Mouse (Mus musculus) MEL (cell line): ENCODE data around the gene Rtp2. TPM values are rescaled to one million over a fixed set of nuclear protein-coding genes. Genes with fewer than 3 reads are reported as not detected.
A peak's percentile ranks its signal among the peaks of the same experiment; 100 is the strongest.

Experiments used
- DNase-seq: peaks from one replicate; pipeline ENCODE4 v3.0.0; 2011; ENCODE audit warnings: low read depth, low spot score
- H3K27ac ChIP-seq: 2 replicates; pipeline ENCODE4 v1.5.1; 2012; ENCODE audit warnings: low read depth, mild to moderate bottlenecking, control low read depth, low read length, moderate library complexity; ENCODE audit not compliant: control insufficient read depth
- H3K27me3 ChIP-seq, 2 experiments: fragments of 150-350 bp in 1 of 2; sonication (generic) in 1 of 2; 2 replicates each; pipeline ENCODE4 v1.6.1; 2012; ENCODE audit warnings: low read length in 2 of 2, mild to moderate bottlenecking in 2 of 2, improper control_type of control experiment in 1 of 2, moderate library complexity in 1 of 2; ENCODE audit not compliant: insufficient read depth in 2 of 2, control insufficient read depth in 1 of 2
- H3K36me3 ChIP-seq, 2 experiments: 2 replicates each; pipeline ENCODE4 v1.6.1; 2012 to 2014; ENCODE audit warnings: low read length in 2 of 2, improper control_type of control experiment in 1 of 2, inconsistent platforms in 1 of 2, mild to moderate bottlenecking in 1 of 2; ENCODE audit not compliant: insufficient read depth in 2 of 2, control insufficient read depth in 1 of 2
- H3K4me1 ChIP-seq, 2 experiments: fragments of 150-350 bp in 1 of 2; sonication (generic) in 1 of 2; 2 replicates each; pipeline ENCODE4 v1.6.1; 2012; ENCODE audit warnings: low read length in 2 of 2, improper control_type of control experiment in 1 of 2, mild to moderate bottlenecking in 1 of 2; ENCODE audit not compliant: insufficient read depth in 2 of 2, control insufficient read depth in 1 of 2
- H3K4me3 ChIP-seq, 2 experiments: fragments of 150-350 bp in 1 of 2; sonication (generic) in 1 of 2; 2 replicates each; pipeline ENCODE4 v1.5.1; 2012; ENCODE audit warnings: low read depth in 2 of 2, low read length in 2 of 2, mild to moderate bottlenecking in 2 of 2, moderate library complexity in 2 of 2, control low read depth in 1 of 2, improper control_type of control experiment in 1 of 2; ENCODE audit not compliant: control insufficient read depth in 1 of 2, insufficient read depth in 1 of 2
- H3K79me2 ChIP-seq: 2 replicates; pipeline ENCODE4 v1.6.1; 2012; ENCODE audit warnings: mild to moderate bottlenecking, low read length, moderate library complexity; ENCODE audit not compliant: control insufficient read depth, poor library complexity, insufficient read depth
- H3K9ac ChIP-seq: 2 replicates; pipeline ENCODE4 v1.6.1; 2012; ENCODE audit warnings: low read depth, mild to moderate bottlenecking, control low read depth, low read length, moderate library complexity; ENCODE audit not compliant: control insufficient read depth, poor library complexity, severe bottlenecking
- H3K9me3 ChIP-seq: fragments of 150-350 bp; sonication (generic); replicated peaks from 2 replicates; pipeline ENCODE4 v1.6.1; 2012; ENCODE audit warnings: mild to moderate bottlenecking, low read length, improper control_type of control experiment, moderate library complexity; ENCODE audit not compliant: insufficient read depth
- BHLHE40 ChIP-seq: IDR thresholded peaks from 2 replicates; pipeline ENCODE4 v1.6.1; 2012; ENCODE audit warnings: low read depth, mild to moderate bottlenecking, inconsistent platforms, low read length, improper control_type of control experiment, borderline replicate concordance
- CHD1 ChIP-seq: IDR thresholded peaks from 2 replicates; pipeline ENCODE4 v1.6.1; 2012; ENCODE audit warnings: low read depth, mild to moderate bottlenecking, inconsistent platforms, low read length, improper control_type of control experiment
- CTCF ChIP-seq, 3 experiments: IDR thresholded peaks in 2 of 3; conservative IDR thresholded peaks in 1 of 3; 2 replicates each; pipeline ENCODE4 v1.5.1; 2011 to 2012; ENCODE audit warnings: low read length in 3 of 3, low read depth in 2 of 3, mild to moderate bottlenecking in 2 of 3, improper control_type of control experiment in 1 of 3, inconsistent platforms in 1 of 3, mixed read lengths in 1 of 3, moderate library complexity in 1 of 3; ENCODE audit not compliant: control insufficient read depth in 1 of 3, insufficient read depth in 1 of 3, poor library complexity in 1 of 3, severe bottlenecking in 1 of 3
- E2F4 ChIP-seq: IDR thresholded peaks from 2 replicates; pipeline ENCODE4 v1.6.1; 2011; ENCODE audit warnings: low read depth, low read length, improper control_type of control experiment, borderline replicate concordance
- EP300 ChIP-seq, 2 experiments: IDR thresholded peaks; 2 replicates each; pipeline ENCODE4 v1.6.1; 2011; ENCODE audit warnings: improper control_type of control experiment in 2 of 2, low read length in 2 of 2, low read depth in 1 of 2, mild to moderate bottlenecking in 1 of 2
- ETS1 ChIP-seq: IDR thresholded peaks from 2 replicates; pipeline ENCODE4 v1.6.1; 2012; ENCODE audit warnings: low read depth, mild to moderate bottlenecking, inconsistent platforms, low read length, improper control_type of control experiment, moderate library complexity
- GABPA ChIP-seq: IDR thresholded peaks from 2 replicates; pipeline ENCODE4 v1.6.1; 2012; ENCODE audit warnings: low read depth, mild to moderate bottlenecking, inconsistent platforms, low read length, improper control_type of control experiment, moderate library complexity
- KAT2A ChIP-seq: conservative IDR thresholded peaks from 2 replicates; pipeline ENCODE4 v1.6.1; 2012; ENCODE audit warnings: low read depth, low read length, improper control_type of control experiment, inconsistent platforms
- MAX ChIP-seq: IDR thresholded peaks from 2 replicates; pipeline ENCODE4 v1.6.1; 2011; ENCODE audit warnings: low read length, improper control_type of control experiment
- MEF2A ChIP-seq: IDR thresholded peaks from 2 replicates; pipeline ENCODE4 v1.6.1; 2014; ENCODE audit warnings: low read depth, mild to moderate bottlenecking, inconsistent platforms, low read length, improper control_type of control experiment; ENCODE audit not compliant: poor library complexity, insufficient replicate concordance, severe bottlenecking; ENCODE audit errors: extremely low read depth
- MYC ChIP-seq: IDR thresholded peaks from 2 replicates; pipeline ENCODE4 v1.6.1; 2011; ENCODE audit warnings: low read depth, mild to moderate bottlenecking, low read length, improper control_type of control experiment, moderate library complexity
- NELFE ChIP-seq: IDR thresholded peaks from 2 replicates; pipeline ENCODE4 v1.6.1; 2011; ENCODE audit warnings: low read depth, low read length, improper control_type of control experiment
- RAD21 ChIP-seq: IDR thresholded peaks from 2 replicates; pipeline ENCODE4 v1.6.1; 2011; ENCODE audit warnings: mild to moderate bottlenecking, low read depth, low read length, improper control_type of control experiment
- RCOR1 ChIP-seq: IDR thresholded peaks from 2 replicates; pipeline ENCODE4 v1.6.1; 2012; ENCODE audit warnings: low read depth, mild to moderate bottlenecking, inconsistent platforms, low read length, improper control_type of control experiment
- SMC3 ChIP-seq: IDR thresholded peaks from 2 replicates; pipeline ENCODE4 v1.6.1; 2011; ENCODE audit warnings: low read depth, low read length, improper control_type of control experiment
- TAL1 ChIP-seq: IDR thresholded peaks from 2 replicates; pipeline ENCODE4 v1.6.1; 2012; ENCODE audit warnings: mild to moderate bottlenecking, inconsistent platforms, low read length, moderate library complexity, mixed read lengths
- TBP ChIP-seq: IDR thresholded peaks from 2 replicates; pipeline ENCODE4 v1.8.0; 2011; ENCODE audit warnings: low read depth, low read length, improper control_type of control experiment
- TCF12 ChIP-seq: IDR thresholded peaks from 2 replicates; pipeline ENCODE4 v1.6.1; 2014; ENCODE audit warnings: low read depth, mild to moderate bottlenecking, inconsistent platforms, low read length, improper control_type of control experiment, moderate library complexity
- UBTF ChIP-seq: IDR thresholded peaks from 2 replicates; pipeline ENCODE4 v1.6.1; 2012; ENCODE audit warnings: low read depth, mild to moderate bottlenecking, inconsistent platforms, low read length, improper control_type of control experiment, moderate library complexity, borderline replicate concordance; ENCODE audit not compliant: insufficient read depth
- USF1 ChIP-seq: IDR thresholded peaks from 2 replicates; pipeline ENCODE4 v1.6.1; 2014; ENCODE audit warnings: low read depth, mild to moderate bottlenecking, inconsistent platforms, low read length, improper control_type of control experiment, moderate library complexity
- ZC3H11A ChIP-seq: IDR thresholded peaks from 2 replicates; pipeline ENCODE4 v1.6.1; 2012; ENCODE audit warnings: low read depth, mild to moderate bottlenecking, inconsistent platforms, low read length, improper control_type of control experiment
- ZNF384 ChIP-seq: IDR thresholded peaks from 2 replicates; pipeline ENCODE4 v1.6.1; 2012; ENCODE audit warnings: low read depth, mild to moderate bottlenecking, inconsistent platforms, low read length, improper control_type of control experiment
- polyA plus RNA-seq, 2 experiments: library from polyadenylated mRNA; stranded (reverse) in 1 of 2; unstranded in 1 of 2; fragments of >175 nt in 1 of 2; fragments of >200 nt in 1 of 2; gene quantifications; 2 replicates each; pipeline versions ENCODE4 v1.2.1 to v1.2.4; 2012; ENCODE audit warnings: low replicate concordance in 2 of 2, low read depth in 1 of 2; ENCODE audit not compliant: insufficient read length in 2 of 2, insufficient read depth in 1 of 2, missing spikeins in 1 of 2
- total RNA-seq: library from RNA; depleted of rRNA; stranded (reverse); fragments of 300-350 nt; gene quantifications from 2 replicates; pipeline ENCODE4 v1.2.3, GENCODE M21; 2012

Rtp2 gene
- total and polyA plus RNA-seq, 3 experiments: not detected

DNA sequence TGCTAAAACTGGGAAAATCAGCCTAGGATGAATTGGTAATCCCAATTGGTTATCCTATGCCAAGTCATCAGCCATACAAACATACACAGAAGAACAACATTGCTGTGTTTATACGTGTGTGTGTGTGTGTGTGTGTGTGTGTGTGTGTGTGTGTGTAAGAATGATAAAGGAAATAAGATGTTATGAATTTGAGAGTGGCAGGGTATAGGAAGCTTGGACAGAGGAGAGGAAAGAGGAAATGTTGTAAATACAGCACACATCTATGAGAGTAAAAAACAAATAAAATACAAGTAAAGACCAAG, 21.7 kb upstream of the Rtp2 start:
- no peak for TF ChIP-seq CTCF (IDR thresholded peaks at IDR 0.05 in 2 of 3, conservative IDR thresholded peaks at IDR 0.05 in 1 of 3; ENCODE audit: control insufficient read depth in 1 of 3, insufficient read depth in 1 of 3, low read depth in 2 of 3, low read length in 3 of 3, poor library complexity in 1 of 3, severe bottlenecking in 1 of 3)
- no peak for TF ChIP-seq KAT2A
- no peak for TF ChIP-seq TAL1
- TF ChIP-seq USF1: no peak
- no peak for TF ChIP-seq ETS1
- no peak for TF ChIP-seq MEF2A
- TF ChIP-seq GABPA: no peak
- TF ChIP-seq E2F4: no peak
- no peak for TF ChIP-seq UBTF
- TF ChIP-seq MAX: no peak
- TF ChIP-seq BHLHE40: no peak
- no peak for TF ChIP-seq ZC3H11A
- TF ChIP-seq RCOR1: no peak
- TF ChIP-seq ZNF384: no peak
- TF ChIP-seq CHD1: no peak
- no peak for TF ChIP-seq EP300 (IDR thresholded peaks at IDR 0.05; ENCODE audit: low read depth in 1 of 2, low read length in 2 of 2)
- no peak for TF ChIP-seq TCF12
- no peak for TF ChIP-seq MYC
- no peak for TF ChIP-seq TBP
- TF ChIP-seq NELFE: no peak
- H3K36me3 ChIP-seq: no peaks in the 10 kb centered on the region
- no peaks in the 10 kb centered on the region for H3K79me2 ChIP-seq
- H3K9ac ChIP-seq: no peak overlapping the region
- no peak for DNase-seq
- no peaks in the 10 kb centered on the region for H3K4me1 ChIP-seq
- no peaks in the 10 kb centered on the region for H3K9me3 ChIP-seq
- H3K27me3 ChIP-seq: no peaks in the 10 kb centered on the region
- no peak overlapping the region for H3K27ac ChIP-seq
- no peak overlapping the region for H3K4me3 ChIP-seq

DNA sequence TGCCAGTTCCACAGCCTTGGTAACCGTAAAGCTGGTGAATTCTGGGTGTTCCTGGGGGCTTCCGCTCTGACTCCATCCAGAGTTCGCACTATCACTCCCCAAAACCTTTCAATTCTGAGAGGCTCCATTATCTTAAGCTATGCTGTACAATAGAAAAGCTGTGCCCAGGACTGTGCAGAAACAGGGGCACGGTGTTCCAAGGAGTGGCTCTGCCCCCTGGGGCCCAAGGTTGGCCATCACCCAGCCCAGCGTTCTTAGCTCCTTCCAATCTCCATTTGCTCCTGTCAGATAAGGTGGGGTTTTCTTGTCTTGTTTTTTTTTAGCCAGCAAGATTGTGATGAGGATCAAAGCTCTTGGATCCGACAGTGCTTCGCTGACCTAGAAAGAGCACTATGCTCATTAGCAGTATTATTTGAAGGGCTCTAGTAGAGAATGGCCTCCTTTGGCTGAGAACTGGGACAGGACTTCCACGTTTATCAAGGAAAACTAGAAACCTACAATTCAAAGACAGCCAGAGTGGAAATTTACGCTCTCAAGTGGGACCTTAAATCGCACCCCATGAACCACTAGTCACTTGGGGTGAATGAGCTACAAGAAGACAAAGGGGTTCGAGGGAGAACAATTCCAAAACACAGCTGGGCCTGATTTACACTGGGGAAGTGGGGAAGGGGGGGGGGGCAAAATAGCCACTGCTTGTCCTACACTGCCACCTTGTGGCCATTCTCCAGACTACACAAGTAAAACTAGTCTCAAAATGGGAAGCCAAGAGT, 21.2 kb upstream of the Rtp2 start:
- Histone ChIP-seq H3K4me1 (no peaks in the 10 kb centered on the region), H3K27me3 (no peaks in the 10 kb centered on the region), H3K4me3 (no peak overlapping the region), H3K9me3 (no peaks in the 10 kb centered on the region), H3K27ac (no peak overlapping the region), H3K9ac (no peak overlapping the region), H3K79me2 (no peaks in the 10 kb centered on the region), H3K36me3 (no peaks in the 10 kb centered on the region)
- TF ChIP-seq SMC3 (peak; percentile 30; the same call in 1 of the 2 replicates), TBP (no peak), CTCF (IDR thresholded peaks at IDR 0.05 in 2 of 3, conservative IDR thresholded peaks at IDR 0.05 in 1 of 3; ENCODE audit: control insufficient read depth in 1 of 3, insufficient read depth in 1 of 3, low read depth in 2 of 3, low read length in 3 of 3, poor library complexity in 1 of 3, severe bottlenecking in 1 of 3) (peak; percentile 25 to 67 (median 40)), RAD21 (peak; percentile 38)
- DNase-seq: peak; percentile 18
